Mouse (Mus musculus) liver, embryonic 12.5 days (tissue): ENCODE results near the gene Hipk3. TPM values are rescaled to one million over a fixed set of nuclear protein-coding genes. Genes with fewer than 3 reads are reported as not detected.
A peak's percentile ranks its signal among the peaks of the same experiment; 100 is the strongest.

ENCODE experiments used
- ATAC-seq: fragments of 200-750 bp; cut with Nextera tagmentation; 2 replicates; pipeline ENCODE4 v1.8.0; 2017; ENCODE audit warnings: moderate number of reproducible peaks, mild to moderate bottlenecking, moderate library complexity
- H3K27ac ChIP-seq: fragments of 300-500 bp; sonication (generic); 2 replicates; pipeline ENCODE4 v1.5.1; 2016; ENCODE audit warnings: mild to moderate bottlenecking
- H3K27me3 ChIP-seq: fragments of 300-500 bp; sonication (generic); replicated peaks from 2 replicates; pipeline ENCODE4 v1.6.1; 2016; ENCODE audit warnings: mild to moderate bottlenecking, moderate library complexity
- H3K36me3 ChIP-seq: fragments of 300-500 bp; sonication (generic); 2 replicates; pipeline ENCODE4 v1.6.1; 2016; ENCODE audit warnings: mild to moderate bottlenecking, moderate library complexity
- H3K4me1 ChIP-seq: fragments of 300-500 bp; sonication (generic); 2 replicates; pipeline ENCODE4 v1.6.1; 2016
- H3K4me2 ChIP-seq: fragments of 300-500 bp; sonication (generic); 2 replicates; pipeline ENCODE4 v1.6.1; 2016; ENCODE audit warnings: mild to moderate bottlenecking, moderate library complexity
- H3K4me3 ChIP-seq: fragments of 300-500 bp; sonication (generic); 2 replicates; pipeline ENCODE4 v1.5.1; 2016; ENCODE audit warnings: mild to moderate bottlenecking, moderate library complexity
- H3K9ac ChIP-seq: fragments of 300-500 bp; sonication (generic); 2 replicates; pipeline ENCODE4 v1.6.1; 2016; ENCODE audit warnings: mild to moderate bottlenecking, moderate library complexity
- H3K9me3 ChIP-seq: fragments of 300-500 bp; sonication (generic); replicated peaks from 2 replicates; pipeline ENCODE4 v1.6.1; 2016; ENCODE audit warnings: mild to moderate bottlenecking, moderate library complexity
- WGBS: fragments of 180-500 bp; shearing (Covaris S2); methylation state at CpG from one replicate; pipeline ENCODE4 v1.1.7; 2016; ENCODE audit not compliant: insufficient replicate concordance; 5-methylcytosine and 5-hydroxymethylcytosine counted together
- polyA plus RNA-seq: library from polyadenylated mRNA; unstranded; fragments of >200 nt; fragmentation: Nextera tagmentation; extraction: Ambion mirVana; gene quantifications from 2 replicates; pipeline ENCODE4 v1.2.1, GENCODE M21; 2016

The Hipk3 gene
- polyA plus RNA-seq, 1 experiment from 2014 or later: 14.0 TPM

DNA sequence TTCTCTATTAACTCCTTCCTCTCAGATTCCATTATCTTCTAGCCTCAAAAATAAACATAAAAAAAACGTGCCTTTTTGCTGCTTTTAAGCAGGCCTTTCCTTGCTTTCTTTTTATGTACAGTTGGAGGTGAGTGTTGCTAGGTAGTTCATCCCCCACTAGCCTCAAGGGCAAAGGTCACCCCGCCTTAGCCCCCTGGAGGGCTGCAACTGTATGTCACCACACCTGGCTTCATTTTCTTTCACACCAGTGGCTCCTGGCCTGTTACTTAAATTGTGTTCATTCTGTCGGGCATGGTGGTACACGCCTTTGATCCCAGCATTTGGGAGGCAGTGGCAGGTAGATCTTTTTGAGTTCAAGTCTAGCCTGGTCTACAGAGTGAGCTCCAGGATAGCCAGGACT lies 51.9 kb downstream of the Hipk3 start:
- Histone ChIP-seq H3K4me2 (no peak overlapping the region), H3K36me3 (peaks cover 49% of the 10 kb centered on the region), H3K9me3 (no peaks in the 10 kb centered on the region), H3K27ac (no peak overlapping the region), H3K4me1 (no peaks in the 10 kb centered on the region), H3K4me3 (no peak overlapping the region), H3K27me3 (no peaks in the 10 kb centered on the region), H3K9ac (no peak overlapping the region)
- 61% methylated on average over 4 of the region's 4 CpGs for WGBS
- no peak for ATAC-seq

DNA sequence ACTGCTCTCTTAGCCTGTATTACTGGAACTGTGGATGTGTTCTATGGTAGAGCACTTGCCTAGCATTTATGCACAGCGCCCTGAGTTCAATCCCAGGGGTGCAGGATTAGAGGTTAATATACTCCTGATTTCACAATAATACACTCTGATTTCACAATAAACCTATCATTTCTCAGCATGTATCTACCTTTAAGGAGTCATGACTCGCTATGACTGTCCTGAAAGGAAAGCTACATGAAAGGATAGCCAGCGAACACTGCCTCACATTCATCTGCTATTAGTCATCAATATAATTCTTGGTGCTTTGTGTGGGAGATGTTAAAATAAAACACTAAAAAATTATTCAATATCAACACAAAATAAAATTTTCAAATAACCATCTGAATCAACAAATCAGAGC lies 58.0 kb downstream of the Hipk3 start:
- H3K9ac ChIP-seq: no peak overlapping the region
- H3K4me2 ChIP-seq: no peak overlapping the region
- ATAC-seq: no peak
- 92% methylated on average over 3 of the region's 3 CpGs for WGBS
- H3K4me1 ChIP-seq: no peaks in the 10 kb centered on the region
- no peaks in the 10 kb centered on the region for H3K27me3 ChIP-seq
- no peaks in the 10 kb centered on the region for H3K9me3 ChIP-seq
- peaks cover 83% of the 10 kb centered on the region for H3K36me3 ChIP-seq
- no peak overlapping the region for H3K4me3 ChIP-seq
- H3K27ac ChIP-seq: no peak overlapping the region

GRCm38 (mm10) chr2:104431067-104431466 lies 63.2 kb downstream of the Hipk3 start:
- H3K27ac ChIP-seq: no peak overlapping the region
- H3K27me3 ChIP-seq: no peaks in the 10 kb centered on the region
- H3K4me2 ChIP-seq: no peak overlapping the region
- no peak for ATAC-seq
- H3K9ac ChIP-seq: no peak overlapping the region
- H3K4me1 ChIP-seq: no peaks in the 10 kb centered on the region
- peaks cover 72% of the 10 kb centered on the region for H3K36me3 ChIP-seq
- H3K9me3 ChIP-seq: no peaks in the 10 kb centered on the region
- H3K4me3 ChIP-seq: no peak overlapping the region
- 84% methylated on average over 6 of the region's 6 CpGs for WGBS

DNA sequence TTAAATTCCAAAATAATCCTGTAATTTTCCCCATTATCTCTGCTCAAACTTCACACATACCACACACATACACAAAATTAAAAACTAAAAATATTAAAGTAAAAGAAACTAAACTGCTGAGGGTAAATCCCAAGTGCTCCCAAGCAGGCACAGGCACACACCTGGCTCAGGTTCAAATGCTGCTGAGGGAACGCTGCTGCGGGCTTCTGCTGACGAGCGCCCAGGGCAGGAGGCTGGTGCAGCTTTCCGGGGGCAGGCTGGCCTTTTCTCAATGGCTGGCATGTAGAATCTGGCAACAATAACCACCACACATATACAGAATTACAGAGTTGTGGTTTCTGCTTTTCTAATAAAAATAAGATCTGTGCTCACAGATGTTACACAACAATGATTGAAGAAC lies 63.7 kb downstream of the Hipk3 start:
- no peak overlapping the region for H3K9ac ChIP-seq
- ATAC-seq: no peak
- peaks cover 72% of the 10 kb centered on the region for H3K36me3 ChIP-seq
- 87% methylated on average over 5 of the region's 5 CpGs for WGBS
- no peak overlapping the region for H3K4me3 ChIP-seq
- H3K4me2 ChIP-seq: no peak overlapping the region
- no peaks in the 10 kb centered on the region for H3K4me1 ChIP-seq
- no peaks in the 10 kb centered on the region for H3K27me3 ChIP-seq
- H3K9me3 ChIP-seq: no peaks in the 10 kb centered on the region
- no peak overlapping the region for H3K27ac ChIP-seq

- H3K4me3 ChIP-seq: no peak overlapping the region
- H3K4me2 ChIP-seq: no peak overlapping the region
- whole genome bisulfite sequencing: 80% methylated on average over 3 of the region's 3 CpGs
- H3K27ac ChIP-seq: no peak overlapping the region
- H3K9me3 ChIP-seq: no peaks in the 10 kb centered on the region
- peaks cover 36% of the 10 kb centered on the region for H3K36me3 ChIP-seq
- no peaks in the 10 kb centered on the region for H3K4me1 ChIP-seq
- H3K9ac ChIP-seq: no peak overlapping the region
- ATAC-seq: no peak
- no peaks in the 10 kb centered on the region for H3K27me3 ChIP-seq
Measured at GRCm38 (mm10) chr2:104426112-104426511, 68.1 kb downstream of the Hipk3 start.

- no peaks in the 10 kb centered on the region for H3K4me1 ChIP-seq
- no peaks in the 10 kb centered on the region; the same call in 1 of the 2 replicates for H3K27me3 ChIP-seq
- WGBS: 9% methylated on average over 1 of the region's 1 CpGs
- peaks cover 8% of the 10 kb centered on the region; the same call in 1 of the 2 replicates for H3K36me3 ChIP-seq
- no peak for ATAC-seq
- H3K9me3 ChIP-seq: no peaks in the 10 kb centered on the region
- H3K4me3 ChIP-seq: no peak overlapping the region
- H3K9ac ChIP-seq: no peak overlapping the region
- no peak overlapping the region for H3K27ac ChIP-seq
- no peak overlapping the region for H3K4me2 ChIP-seq
Measured at GRCm38 (mm10) chr2:104422230-104422629, 72.0 kb downstream of the Hipk3 start.

DNA sequence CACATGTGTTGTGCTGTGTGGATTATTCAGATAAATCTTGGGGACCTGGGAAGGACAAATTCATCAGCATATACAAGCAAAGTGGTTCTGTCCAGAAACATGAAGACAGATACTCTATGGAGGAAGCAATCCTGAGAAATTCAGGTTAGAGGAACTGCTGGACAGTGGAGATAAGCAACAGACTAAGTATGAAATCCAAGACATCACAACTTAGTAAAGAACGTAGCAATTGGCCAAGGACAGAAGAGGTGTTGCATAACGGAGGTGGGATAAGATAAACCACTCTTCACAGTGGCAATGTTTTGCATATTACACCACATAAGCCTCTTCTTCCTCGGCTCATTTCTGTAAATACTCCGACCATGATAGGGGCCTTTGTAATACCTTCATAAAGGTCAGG lies 73.4 kb downstream of the Hipk3 start:
- no peaks in the 10 kb centered on the region for H3K9me3 ChIP-seq
- 32% methylated on average over 4 of the region's 4 CpGs for WGBS

GRCm38 (mm10) chr2:104419999-104420398 lies 74.2 kb downstream of the Hipk3 start:
- H3K27me3 ChIP-seq: no peaks in the 10 kb centered on the region; the same call in 1 of the 2 replicates
- H3K27ac ChIP-seq: no peak overlapping the region
- no peaks in the 10 kb centered on the region for H3K9me3 ChIP-seq
- H3K36me3 ChIP-seq: no peaks in the 10 kb centered on the region
- H3K9ac ChIP-seq: no peak overlapping the region
- H3K4me3 ChIP-seq: no peak overlapping the region
- no peak for ATAC-seq
- H3K4me2 ChIP-seq: no peak overlapping the region
- H3K4me1 ChIP-seq: no peaks in the 10 kb centered on the region
- 72% methylated on average over 1 of the region's 1 CpGs for WGBS

More for the DNA sequence above, 73.4 kb downstream of the Hipk3 start:
- no peak overlapping the region for H3K27ac ChIP-seq
- no peaks in the 10 kb centered on the region for H3K4me1 ChIP-seq
- no peaks in the 10 kb centered on the region; the same call in 1 of the 2 replicates for H3K27me3 ChIP-seq
- H3K4me2 ChIP-seq: no peak overlapping the region
- no peak overlapping the region for H3K4me3 ChIP-seq
- no peak overlapping the region for H3K9ac ChIP-seq
- no peak for ATAC-seq
- H3K36me3 ChIP-seq: 0 out of 2 replicates have a peak, but pooled peaks cover 3% of the 10 kb centered on the region

- no peak overlapping the region for H3K27ac ChIP-seq
- H3K36me3 ChIP-seq: no peaks in the 10 kb centered on the region
- ATAC-seq: no peak
- no peak overlapping the region for H3K4me2 ChIP-seq
- no peak overlapping the region for H3K4me3 ChIP-seq
- no peaks in the 10 kb centered on the region; the same call in 1 of the 2 replicates for H3K27me3 ChIP-seq
- H3K9ac ChIP-seq: no peak overlapping the region
- H3K4me1 ChIP-seq: no peaks in the 10 kb centered on the region
- 65% methylated on average over 2 of the region's 2 CpGs for WGBS
- H3K9me3 ChIP-seq: no peaks in the 10 kb centered on the region
Measured at GRCm38 (mm10) chr2:104419411-104419810, 74.8 kb downstream of the Hipk3 start.

GRCm38 (mm10) chr2:104413011-104413410 lies 81.2 kb downstream of the Hipk3 start:
- H3K27me3 ChIP-seq: peaks cover 59% of the 10 kb centered on the region
- WGBS: 67% methylated on average over 3 of the region's 3 CpGs
- H3K27ac ChIP-seq: no peak overlapping the region
- 0 out of 2 replicates have a peak, but pooled peaks cover 5% of the 10 kb centered on the region for H3K4me1 ChIP-seq
- H3K4me3 ChIP-seq: no peak overlapping the region
- no peaks in the 10 kb centered on the region for H3K36me3 ChIP-seq
- H3K4me2 ChIP-seq: no peak overlapping the region
- no peak for ATAC-seq
- H3K9ac ChIP-seq: no peak overlapping the region
- no peaks in the 10 kb centered on the region for H3K9me3 ChIP-seq

DNA sequence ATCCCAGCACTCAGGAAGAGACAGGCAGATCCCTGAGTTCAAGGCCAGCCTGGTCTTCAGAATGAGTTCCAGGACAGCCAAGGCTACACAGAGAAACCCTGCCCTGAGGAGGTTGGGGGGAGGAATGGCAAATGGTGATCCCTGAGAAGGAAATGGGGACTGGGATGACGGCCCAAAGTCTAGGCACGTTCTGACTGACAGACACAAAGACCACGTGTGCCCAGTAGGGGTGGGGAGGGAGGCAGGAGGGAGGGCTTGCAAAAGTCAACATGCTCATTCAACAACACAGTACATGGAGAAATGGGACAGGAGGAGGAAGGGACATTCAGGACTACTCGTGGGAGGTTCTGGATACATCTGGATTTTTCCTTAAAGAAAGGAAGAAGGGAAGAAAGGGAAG lies 81.8 kb downstream of the Hipk3 start:
- 0 out of 2 replicates have a peak, but pooled peaks cover 5% of the 10 kb centered on the region for H3K4me1 ChIP-seq
- H3K36me3 ChIP-seq: no peaks in the 10 kb centered on the region
- no peak overlapping the region for H3K9ac ChIP-seq
- no peak overlapping the region for H3K4me2 ChIP-seq
- H3K9me3 ChIP-seq: no peaks in the 10 kb centered on the region
- 15% methylated on average over 4 of the region's 4 CpGs for WGBS
- peaks cover 64% of the 10 kb centered on the region for H3K27me3 ChIP-seq
- no peak overlapping the region for H3K27ac ChIP-seq
- H3K4me3 ChIP-seq: no peak overlapping the region
- ATAC-seq: no peak

DNA sequence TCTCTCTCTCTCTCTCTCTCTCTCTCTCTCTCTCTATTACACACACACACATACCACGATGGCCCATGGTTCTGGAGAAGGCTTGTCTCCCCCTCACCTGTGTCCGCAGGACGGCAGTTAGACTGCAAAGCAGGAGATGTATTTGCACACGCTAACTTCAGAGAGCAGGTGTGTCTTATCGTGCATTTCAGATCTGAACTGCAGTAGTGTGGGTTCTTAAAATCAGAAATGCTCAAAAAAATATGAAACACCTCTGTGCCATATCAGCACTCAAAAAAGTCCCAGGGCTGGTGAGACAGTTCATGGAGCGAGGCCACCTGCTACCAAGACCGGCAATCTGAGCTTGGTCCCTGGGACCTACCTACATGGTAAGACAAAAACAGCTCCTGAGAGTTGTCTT lies 82.4 kb downstream of the Hipk3 start:
- H3K4me2 ChIP-seq: no peak overlapping the region
- H3K27me3 ChIP-seq: peaks cover 71% of the 10 kb centered on the region
- H3K9ac ChIP-seq: no peak overlapping the region
- ATAC-seq: no peak
- no peaks in the 10 kb centered on the region for H3K9me3 ChIP-seq
- no peak overlapping the region for H3K4me3 ChIP-seq
- 0 out of 2 replicates have a peak, but pooled peaks cover 5% of the 10 kb centered on the region for H3K4me1 ChIP-seq
- 70% methylated on average over 7 of the region's 7 CpGs for WGBS
- no peaks in the 10 kb centered on the region for H3K36me3 ChIP-seq
- no peak overlapping the region for H3K27ac ChIP-seq

DNA sequence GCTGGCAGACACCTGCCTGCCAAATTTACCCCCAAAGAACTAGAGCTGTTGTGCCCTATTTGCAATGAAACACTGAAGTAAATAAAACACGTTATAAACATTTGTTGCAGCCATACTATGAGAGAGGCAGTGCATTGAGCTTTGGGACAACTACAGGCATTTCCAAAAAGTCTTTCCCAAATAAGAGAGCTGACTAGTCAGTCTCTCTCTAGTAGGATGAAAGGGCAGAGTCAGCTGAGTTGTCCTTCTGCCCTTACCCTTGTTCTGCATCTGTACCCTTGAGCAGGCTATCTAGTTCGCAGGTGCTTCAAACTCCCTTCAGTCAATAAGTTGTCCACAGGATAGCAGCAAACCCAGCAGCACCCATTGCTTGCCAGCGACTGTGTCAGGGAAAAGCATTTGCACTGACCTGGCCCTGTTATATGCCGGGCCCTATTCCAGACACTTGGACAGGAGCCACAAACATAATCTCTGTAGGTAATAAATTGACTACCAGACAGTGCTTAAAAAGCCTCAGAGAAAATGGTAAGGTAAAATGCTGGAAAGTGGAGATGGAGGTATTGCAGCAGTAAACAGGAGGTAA lies 83.2 kb downstream of the Hipk3 start, which contains the start of gene D430041D05Rik:
Gene D430041D05Rik, minus strand, starts transcription at position 51 of the 583 bp plus-strand sequence.
- peak within 1 kb of the TSS; percentile 48 for H3K4me3 ChIP-seq
- no peak within 1 kb of the TSS for H3K9ac ChIP-seq
- H3K9me3 ChIP-seq: no peaks in the 10 kb centered on the region
- H3K4me2 ChIP-seq: peak within 1 kb of the TSS; percentile 73
- H3K27ac ChIP-seq: no peak within 1 kb of the TSS
- H3K4me1 ChIP-seq: 0 out of 2 replicates have a peak, but pooled peaks cover 5% of the 10 kb centered on the region
- peaks cover 73% of the 10 kb centered on the region for H3K27me3 ChIP-seq
- no peak for ATAC-seq
- 55% methylated on average over 4 of the region's 4 CpGs for WGBS
- H3K36me3 ChIP-seq: no peaks in the 10 kb centered on the region
